Mouse (Mus musculus): Measurements from ENCODE around the gene Aldh16a1.
"Not testable (repeated sequence)": the region's sequence is repeated elsewhere in the genome, so short reads cannot be mapped to it uniquely, and the experiment has no call there.

Gene Aldh16a1

GRCm38 (mm10) chr7:45158991-45159390 is 4.6 kb upstream of the Aldh16a1 start:
- no peak for DNase-seq (ENCODE audit: low read depth in 2 of 2, low spot score in 2 of 2)

- DNase-seq (ENCODE audit: low read depth in 2 of 2, low spot score in 2 of 2): no peak
Observed at GRCm38 (mm10) chr7:45157459-45157858, 3.1 kb upstream of the Aldh16a1 start.

GRCm38 (mm10) chr7:45156206-45156605 is 1.8 kb upstream of the Aldh16a1 start:
- no peak for DNase-seq (ENCODE audit: low read depth in 2 of 2, low spot score in 2 of 2)

GRCm38 (mm10) chr7:45155590-45155989 is 1.2 kb upstream of the Aldh16a1 start:
- no peak for DNase-seq (ENCODE audit: low read depth in 2 of 2, low spot score in 2 of 2)

GRCm38 (mm10) chr7:45154993-45155514 is 670 bp upstream of the Aldh16a1 start:
- DNase-seq (ENCODE audit: low read depth in 2 of 2, low spot score in 2 of 2): peak; percentile 47 to 59

- no peak for DNase-seq (ENCODE audit: low read depth in 2 of 2, low spot score in 2 of 2)
Observed at GRCm38 (mm10) chr7:45153586-45153985, 798 bp downstream of the Aldh16a1 start.

- not testable (repeated sequence) for DNase-seq (ENCODE audit: low read depth in 2 of 2, low spot score in 2 of 2)
Observed at GRCm38 (mm10) chr7:45153052-45153451, 1.3 kb downstream of the Aldh16a1 start.

- DNase-seq (ENCODE audit: low read depth in 2 of 2, low spot score in 2 of 2): no peak
Observed at GRCm38 (mm10) chr7:45151303-45151702, 3.1 kb downstream of the Aldh16a1 start.

GRCm38 (mm10) chr7:45150321-45150720 is 4.1 kb downstream of the Aldh16a1 start:
- no peak for DNase-seq (ENCODE audit: low read depth in 2 of 2, low spot score in 2 of 2)

GRCm38 (mm10) chr7:45149545-45149944 is 4.8 kb downstream of the Aldh16a1 start:
- DNase-seq (ENCODE audit: low read depth in 2 of 2, low spot score in 2 of 2): no peak

- DNase-seq (ENCODE audit: low read depth in 2 of 2, low spot score in 2 of 2): no peak
Observed at GRCm38 (mm10) chr7:45148534-45149098, 5.8 kb downstream of the Aldh16a1 start.

- DNase-seq (ENCODE audit: low read depth in 2 of 2, low spot score in 2 of 2): no peak
Observed at GRCm38 (mm10) chr7:45147899-45148298, 6.5 kb downstream of the Aldh16a1 start.

- no peak for DNase-seq (ENCODE audit: low read depth in 2 of 2, low spot score in 2 of 2)
Observed at GRCm38 (mm10) chr7:45147267-45147666, 7.1 kb downstream of the Aldh16a1 start.

- no peak for DNase-seq (ENCODE audit: low read depth in 2 of 2, low spot score in 2 of 2)
Observed at GRCm38 (mm10) chr7:45145460-45145859, 8.9 kb downstream of the Aldh16a1 start.

GRCm38 (mm10) chr7:45144368-45145174 is 9.8 kb downstream of the Aldh16a1 start:
- DNase-seq (ENCODE audit: low read depth in 2 of 2, low spot score in 2 of 2): no peak

GRCm38 (mm10) chr7:45141914-45142313 is 12.5 kb downstream of the Aldh16a1 start:
- no peak for DNase-seq (ENCODE audit: low read depth in 2 of 2, low spot score in 2 of 2)

GRCm38 (mm10) chr7:45141319-45141718 is 13.1 kb downstream of the Aldh16a1 start:
- no peak for DNase-seq (ENCODE audit: low read depth in 2 of 2, low spot score in 2 of 2)

GRCm38 (mm10) chr7:45139904-45140723 is 14.3 kb downstream of the Aldh16a1 start:
- DNase-seq (ENCODE audit: low read depth in 2 of 2, low spot score in 2 of 2): no peak

GRCm38 (mm10) chr7:45138403-45138802 is 16.0 kb downstream of the Aldh16a1 start:
- no peak for DNase-seq (ENCODE audit: low read depth in 2 of 2, low spot score in 2 of 2)

GRCm38 (mm10) chr7:45137171-45138006 is 17.0 kb downstream of the Aldh16a1 start:
- no peak for DNase-seq (ENCODE audit: low read depth in 2 of 2, low spot score in 2 of 2)
